Mouse (Mus musculus): Measurements from ENCODE around the gene Tmem256.

DNA sequence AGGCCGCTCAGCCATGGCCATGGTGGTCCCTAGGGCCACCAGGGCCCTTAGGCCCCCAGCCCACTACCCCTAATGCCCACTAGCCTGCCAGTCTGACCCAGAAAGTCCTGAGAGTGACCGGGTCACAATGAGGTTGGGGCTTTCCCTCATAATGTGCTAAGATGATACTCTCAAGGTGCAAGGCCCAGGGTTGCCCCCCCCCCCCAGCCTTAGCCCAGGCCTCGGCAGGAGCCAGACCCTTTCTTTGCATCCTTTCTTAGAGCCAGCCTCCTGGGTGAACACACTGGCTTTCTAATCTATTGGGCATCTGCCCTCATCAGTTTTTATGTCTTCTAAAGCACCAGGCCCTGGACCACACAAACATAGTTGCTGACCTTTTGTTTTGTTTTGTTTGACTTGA, 16.2 kb upstream of the Tmem256 start, which contains the start of gene Spem1:
- TF ChIP-seq CTCF (IDR thresholded peaks at IDR 0.05; ENCODE audit: borderline replicate concordance, insufficient read depth, low read length), result no peak
- no peak for TF ChIP-seq POLR2A (IDR thresholded peaks at IDR 0.05; ENCODE audit: low read depth, low read length)

Measured in embryonic fibroblast, embryonic 13.5 days (primary cell).